Mouse (Mus musculus): ENCODE data around the gene Ccpg1. TPM values are rescaled to one million over a fixed set of nuclear protein-coding genes. Genes with fewer than 3 reads are reported as not detected.

The Ccpg1 gene
- total and polyA plus RNA-seq, 3 experiments = 15.5 to 108 (median 86.5) TPM

- intact Hi-C loops (cut with DNase I) = no loop called here
- Histone ChIP-seq H3K27me3 (ENCODE audit: control insufficient read depth, insufficient read depth, low read length) (no peaks in the 10 kb centered on the region), H3K36me3 (ENCODE audit: control insufficient read depth, insufficient read depth, low read length) (no peaks in the 10 kb centered on the region), H3K4me1 (ENCODE audit: control insufficient read depth, insufficient read depth, low read length) (no peaks in the 10 kb centered on the region), H3K79me2 (replicated peaks; ENCODE audit: control insufficient read depth, insufficient read depth, low read length) (no peaks in the 10 kb centered on the region), H3K9ac (ENCODE audit: low read depth, low read length) (no peak overlapping the region), H3K27ac (no peak overlapping the region), H3K4me3 (no peak overlapping the region)
- 93% methylated on average over 3 of the region's 3 CpGs for WGBS
- no peak for TF ChIP-seq EP300 (IDR thresholded peaks at IDR 0.05; ENCODE audit: insufficient read depth, low read depth, low read length)
- peak; percentile 29; the same call in 1 of the 2 replicates for TF ChIP-seq CTCF (IDR thresholded peaks at IDR 0.05)
- no peak for TF ChIP-seq POLR2A (IDR thresholded peaks at IDR 0.05; ENCODE audit: insufficient read depth, low read depth, low read length)
- DNase-seq = no peak
These were observed 20.9 kb downstream of the Ccpg1 start for GRCm38 (mm10) chr9:73006175-73006574.

GRCm38 (mm10) chr9:73008384-73008783 is 23.2 kb downstream of the Ccpg1 start:
- H3K4me3 ChIP-seq = no peak overlapping the region
- DNase-seq = no peak
- no peak overlapping the region for H3K27ac ChIP-seq
- WGBS = 56% methylated on average over 3 of the region's 3 CpGs
- H3K9ac ChIP-seq (ENCODE audit: low read depth, low read length) = no peak overlapping the region
- no peaks in the 10 kb centered on the region for H3K79me2 ChIP-seq (replicated peaks; ENCODE audit: control insufficient read depth, insufficient read depth, low read length)
- H3K27me3 ChIP-seq (ENCODE audit: control insufficient read depth, insufficient read depth, low read length) = no peaks in the 10 kb centered on the region
- no peaks in the 10 kb centered on the region for H3K36me3 ChIP-seq (ENCODE audit: control insufficient read depth, insufficient read depth, low read length)
- TF ChIP-seq CTCF (IDR thresholded peaks at IDR 0.05) = no peak
- no peak for TF ChIP-seq POLR2A (IDR thresholded peaks at IDR 0.05; ENCODE audit: insufficient read depth, low read depth, low read length)
- no peak for TF ChIP-seq EP300 (IDR thresholded peaks at IDR 0.05; ENCODE audit: insufficient read depth, low read depth, low read length)
- intact Hi-C loops (cut with DNase I) = no loop called here
- H3K4me1 ChIP-seq (ENCODE audit: control insufficient read depth, insufficient read depth, low read length) = no peaks in the 10 kb centered on the region

GRCm38 (mm10) chr9:73012629-73013028 is 27.4 kb downstream of the Ccpg1 start:
- Histone ChIP-seq H3K9ac (ENCODE audit: low read depth, low read length) (no peak overlapping the region), H3K4me1 (ENCODE audit: control insufficient read depth, insufficient read depth, low read length) (no peaks in the 10 kb centered on the region), H3K36me3 (ENCODE audit: control insufficient read depth, insufficient read depth, low read length) (no peaks in the 10 kb centered on the region), H3K27me3 (ENCODE audit: control insufficient read depth, insufficient read depth, low read length) (no peaks in the 10 kb centered on the region), H3K27ac (no peak overlapping the region), H3K4me3 (no peak overlapping the region), H3K79me2 (replicated peaks; ENCODE audit: control insufficient read depth, insufficient read depth, low read length) (no peaks in the 10 kb centered on the region)
- intact Hi-C loops (cut with DNase I) = no loop called here
- no peak for DNase-seq
- WGBS = 93% methylated on average over 4 of the region's 4 CpGs
- peak; percentile 15; the same call in 1 of the 2 replicates for TF ChIP-seq CTCF (IDR thresholded peaks at IDR 0.05)
- no peak for TF ChIP-seq POLR2A (IDR thresholded peaks at IDR 0.05; ENCODE audit: insufficient read depth, low read depth, low read length)

GRCm38 (mm10) chr9:73014724-73015123 is 29.5 kb downstream of the Ccpg1 start:
- TF ChIP-seq CTCF (IDR thresholded peaks at IDR 0.05) = no peak
- no peak for TF ChIP-seq POLR2A (IDR thresholded peaks at IDR 0.05; ENCODE audit: insufficient read depth, low read depth, low read length)
- no peak for TF ChIP-seq EP300 (IDR thresholded peaks at IDR 0.05; ENCODE audit: insufficient read depth, low read depth, low read length)
- no peaks in the 10 kb centered on the region for H3K27me3 ChIP-seq (ENCODE audit: control insufficient read depth, insufficient read depth, low read length)
- no peaks in the 10 kb centered on the region for H3K79me2 ChIP-seq (replicated peaks; ENCODE audit: control insufficient read depth, insufficient read depth, low read length)
- WGBS = 66% methylated on average over 13 of the region's 13 CpGs
- H3K4me1 ChIP-seq (ENCODE audit: control insufficient read depth, insufficient read depth, low read length) = no peaks in the 10 kb centered on the region
- no peak overlapping the region for H3K27ac ChIP-seq
- no peak overlapping the region for H3K4me3 ChIP-seq
- DNase-seq = no peak
- no peaks in the 10 kb centered on the region for H3K36me3 ChIP-seq (ENCODE audit: control insufficient read depth, insufficient read depth, low read length)
- intact Hi-C loops (cut with DNase I) = no loop called here
- H3K9ac ChIP-seq (ENCODE audit: low read depth, low read length) = no peak overlapping the region

- DNase-seq = peak in 1 of 2 experiments; percentile 11
- intact Hi-C loops (cut with DNase I) = no loop called here
These were observed 34.6 kb downstream of the Ccpg1 start for GRCm38 (mm10) chr9:73019841-73020240.

GRCm38 (mm10) chr9:73020566-73021097 is 35.4 kb downstream of the Ccpg1 start:
- Histone ChIP-seq H3K27me3 (ENCODE audit: control insufficient read depth, insufficient read depth, low read length) (no peaks in the 10 kb centered on the region), H3K4me3 (no peak overlapping the region), H3K9ac (ENCODE audit: low read depth, low read length) (no peak overlapping the region), H3K27ac (no peak overlapping the region), H3K4me1 (ENCODE audit: control insufficient read depth, insufficient read depth, low read length) (no peaks in the 10 kb centered on the region), H3K36me3 (ENCODE audit: control insufficient read depth, insufficient read depth, low read length) (no peaks in the 10 kb centered on the region), H3K79me2 (replicated peaks; ENCODE audit: control insufficient read depth, insufficient read depth, low read length) (no peaks in the 10 kb centered on the region)
- TF ChIP-seq EP300 (IDR thresholded peaks at IDR 0.05; ENCODE audit: insufficient read depth, low read depth, low read length) = no peak
- TF ChIP-seq POLR2A (IDR thresholded peaks at IDR 0.05; ENCODE audit: insufficient read depth, low read depth, low read length) = no peak
- TF ChIP-seq CTCF (IDR thresholded peaks at IDR 0.05) = no peak
- intact Hi-C loops (cut with DNase I) = no loop called here
- 93% methylated on average over 5 of the region's 5 CpGs for WGBS
- DNase-seq = no peak

More at GRCm38 (mm10) chr9:73019841-73020240, 34.6 kb downstream of the Ccpg1 start:
- Histone ChIP-seq H3K27me3 (ENCODE audit: control insufficient read depth, insufficient read depth, low read length) (no peaks in the 10 kb centered on the region), H3K9ac (ENCODE audit: low read depth, low read length) (no peak overlapping the region), H3K79me2 (replicated peaks; ENCODE audit: control insufficient read depth, insufficient read depth, low read length) (no peaks in the 10 kb centered on the region), H3K4me1 (ENCODE audit: control insufficient read depth, insufficient read depth, low read length) (no peaks in the 10 kb centered on the region), H3K27ac (no peak overlapping the region), H3K4me3 (no peak overlapping the region), H3K36me3 (ENCODE audit: control insufficient read depth, insufficient read depth, low read length) (no peaks in the 10 kb centered on the region)
- TF ChIP-seq POLR2A (IDR thresholded peaks at IDR 0.05; ENCODE audit: insufficient read depth, low read depth, low read length) (no peak), EP300 (IDR thresholded peaks at IDR 0.05; ENCODE audit: insufficient read depth, low read depth, low read length) (no peak)
- WGBS = 79% methylated on average over 10 of the region's 10 CpGs

Data from heart, adult 2 months (tissue).